Mouse (Mus musculus) heart, postnatal 36 days (tissue): ENCODE results near the gene 5730596B20Rik. TPM values are rescaled to one million over a fixed set of nuclear protein-coding genes. Genes with fewer than 3 reads are reported as not detected.

Experiments
- microRNA-seq, 2 experiments: library from miRNA; unstranded; fragments of <30 nt; microRNA quantifications; one replicate each; pipeline ENCODE4 v1.2.0; 2021; ENCODE audit warnings: borderline number of aligned reads in 2 of 2
- total RNA-seq, 2 experiments: library from RNA; stranded (reverse); gene quantifications; 2 replicates each; pipeline ENCODE4 v1.2.3; 2021

Gene 5730596B20Rik
- total RNA-seq, 2 experiments from 2014 or later = 0.08 TPM; not detected in 1

Small RNA genes within 50 kb of the gene (microRNA-seq; reads per million reads assigned to microRNA genes)
- 153 to 205 reads per million in 2 experiments for gene Mir196b

Other genes starting within 250 kb of the 5730596B20Rik start
- 1 to 10 TPM; 8.0 to 8.2 TPM for gene Skap2, start 164.9 kb upstream of the 5730596B20Rik start, total RNA-seq
- gene Hoxa1, start 19.2 kb upstream of the 5730596B20Rik start, total RNA-seq = under 1 TPM; 0.14 to 0.24 TPM
- gene Hoxa2, start 12.7 kb upstream of the 5730596B20Rik start, total RNA-seq = under 1 TPM in 1 of 2 experiments, not detected in 1; 0.62 TPM
- gene Hoxa4, start 14.3 kb downstream of the 5730596B20Rik start, total RNA-seq = under 1 TPM; 0.43 to 0.67 TPM
- under 1 TPM; 0.62 to 0.72 TPM for gene Hoxa5, start 27.1 kb downstream of the 5730596B20Rik start, total RNA-seq
- gene Hoxa6, start 31.2 kb downstream of the 5730596B20Rik start, total RNA-seq = not detected
- gene Hoxa3, start 35.8 kb downstream of the 5730596B20Rik start, total RNA-seq = 1 to 10 TPM in 1 of 2 experiments, under 1 TPM in 1; 0.42 to 1.1 TPM
- not detected for gene Gm28308, start 35.8 kb downstream of the 5730596B20Rik start, total RNA-seq
- gene Hoxa7, start 44.4 kb downstream of the 5730596B20Rik start, total RNA-seq = under 1 TPM; 0.24 to 0.47 TPM
- gene Hoxa9, start 53.6 kb downstream of the 5730596B20Rik start, total RNA-seq = not detected
- gene Hoxa10, start 63.4 kb downstream of the 5730596B20Rik start, total RNA-seq = not detected
- not detected for gene Hoxa11, start 68.3 kb downstream of the 5730596B20Rik start, total RNA-seq
- not detected for gene Hoxa13, start 83.4 kb downstream of the 5730596B20Rik start, total RNA-seq
- gene Evx1, start 136.0 kb downstream of the 5730596B20Rik start, total RNA-seq = not detected